Mouse (Mus musculus): Measurements from ENCODE around the gene Ide.

DNA sequence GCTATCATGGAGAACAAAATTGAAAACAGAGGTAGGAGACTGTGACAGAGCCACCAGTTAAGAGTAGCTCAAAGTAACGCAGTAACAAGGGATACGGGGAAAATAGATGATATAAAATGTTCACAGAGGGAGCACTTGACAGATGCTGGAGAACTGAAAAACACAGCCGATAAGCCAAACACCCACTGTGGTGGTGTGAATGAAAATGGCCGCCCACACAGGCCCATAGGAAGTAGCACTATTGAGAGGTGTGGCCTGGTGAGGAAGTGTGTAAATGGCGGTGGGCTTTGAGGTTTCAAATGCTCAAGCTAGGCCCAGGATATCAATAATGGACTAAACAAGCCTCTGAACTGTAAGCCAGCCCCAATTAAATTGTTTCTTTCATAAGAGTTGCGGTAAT, 26.2 kb downstream of the Ide start:
- TF ChIP-seq POLR2A (IDR thresholded peaks at IDR 0.05; ENCODE audit: control insufficient read depth, low read depth, low read length) (no peak), CTCF (IDR thresholded peaks at IDR 0.05; ENCODE audit: control insufficient read depth, insufficient read depth, insufficient replicate concordance, low read depth, low read length) (no peak)
